Mouse (Mus musculus): Measurements from ENCODE around the gene Cdcp1.
A peak's percentile ranks its signal among the peaks of the same experiment; 100 is the strongest.

Gene Cdcp1

DNA sequence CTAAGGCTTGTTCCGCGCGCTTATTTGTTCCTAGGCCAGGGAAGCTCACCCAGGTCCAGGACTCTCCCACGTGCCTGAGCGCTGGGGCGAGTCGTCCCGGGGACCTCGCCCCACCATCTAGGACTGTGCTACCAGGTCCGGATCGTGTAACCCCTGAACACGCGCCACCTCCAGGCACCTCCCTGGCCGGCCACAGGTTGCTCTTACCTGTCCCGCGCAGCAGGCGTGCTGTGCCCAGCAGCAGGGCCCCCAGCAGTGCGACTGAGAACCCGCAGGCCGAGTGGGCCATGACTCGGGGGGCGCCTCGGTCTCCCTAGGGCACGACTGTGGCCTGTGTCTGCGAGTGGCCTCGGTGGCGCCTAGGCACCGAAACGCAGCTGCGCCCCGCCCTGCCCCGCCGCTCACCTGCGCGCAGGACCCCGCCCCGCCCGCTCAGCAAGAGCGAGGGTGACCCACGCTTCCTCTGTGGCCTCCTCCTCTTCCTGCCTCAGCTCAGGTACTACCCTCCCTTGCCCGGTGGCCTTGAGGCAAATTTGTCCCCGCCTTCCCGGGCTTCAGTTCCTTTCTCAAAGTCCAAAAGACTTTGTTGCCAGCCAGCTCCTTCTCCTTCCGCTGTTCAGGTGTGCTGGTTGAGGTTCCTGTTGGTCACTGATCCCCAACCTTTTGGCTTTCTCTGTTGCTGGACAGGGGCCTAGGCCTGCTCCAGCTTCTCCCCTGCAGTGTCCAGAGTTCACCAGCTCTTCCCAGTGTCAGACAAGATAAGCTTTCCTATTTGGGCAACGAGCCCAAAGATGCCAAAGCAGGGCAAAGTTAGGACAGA lies at the start of gene Cdcp1:
Gene Cdcp1, minus strand, starts transcription at position 418 of the 820 bp plus-strand sequence.
- DNase-seq: peak; percentile 6 to 16

DNA sequence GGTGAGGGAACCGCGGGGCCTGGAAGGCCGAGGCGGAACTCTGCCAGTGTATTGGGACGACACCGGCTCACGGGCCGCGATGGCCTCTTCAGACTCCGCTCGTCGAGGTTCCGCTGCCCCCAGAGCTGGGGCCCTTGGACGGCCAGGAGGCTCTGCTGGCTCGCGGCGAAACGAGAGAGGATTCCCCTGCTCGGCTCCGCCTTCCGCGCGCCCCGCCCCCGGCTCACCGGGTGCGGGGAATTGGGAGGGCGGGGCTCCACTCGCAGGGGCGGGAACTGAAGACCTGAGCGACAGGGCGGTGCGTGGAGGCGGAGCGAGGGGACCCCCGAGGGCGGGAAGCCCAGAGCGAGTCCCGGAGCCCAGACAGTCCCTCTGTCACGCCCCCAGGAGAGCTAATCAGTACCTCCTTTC lies 44.8 kb upstream of the Cdcp1 start, which contains the start of gene Tmem158:
Gene Tmem158, minus strand, starts transcription at position 154 of the 411 bp plus-strand sequence.
- peak; percentile 89 to 91 for DNase-seq

GRCm38 (mm10) chr9:123259896-123260610 lies 44.2 kb upstream of the Cdcp1 start:
- DNase-seq: peak; percentile 46 to 58

DNA sequence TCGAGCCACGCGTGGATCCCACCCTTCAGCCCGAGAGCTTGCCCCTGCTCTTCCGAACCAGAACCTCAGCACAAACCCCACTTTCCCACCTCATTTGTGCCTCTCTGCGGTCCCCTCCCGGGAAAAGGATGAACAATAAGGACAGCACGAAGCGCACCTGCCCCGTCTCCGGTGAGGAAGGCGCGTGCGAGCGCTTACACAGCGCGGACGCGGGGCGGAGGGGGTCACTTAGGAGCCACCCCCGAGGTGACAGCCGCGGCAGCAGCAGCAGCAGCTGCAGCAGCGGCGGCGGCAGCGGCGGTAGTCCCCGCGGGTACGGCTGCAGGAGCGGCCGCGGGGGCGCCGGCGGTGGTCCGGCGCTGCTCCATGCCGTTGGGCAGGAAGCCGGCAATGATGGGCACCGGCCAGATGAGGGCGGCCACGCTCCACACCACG lies 43.6 kb upstream of the Cdcp1 start:
- peak; percentile 48 to 58 for DNase-seq

GRCm38 (mm10) chr9:123258796-123259195 lies 43.0 kb upstream of the Cdcp1 start:
- DNase-seq: no peak

DNA sequence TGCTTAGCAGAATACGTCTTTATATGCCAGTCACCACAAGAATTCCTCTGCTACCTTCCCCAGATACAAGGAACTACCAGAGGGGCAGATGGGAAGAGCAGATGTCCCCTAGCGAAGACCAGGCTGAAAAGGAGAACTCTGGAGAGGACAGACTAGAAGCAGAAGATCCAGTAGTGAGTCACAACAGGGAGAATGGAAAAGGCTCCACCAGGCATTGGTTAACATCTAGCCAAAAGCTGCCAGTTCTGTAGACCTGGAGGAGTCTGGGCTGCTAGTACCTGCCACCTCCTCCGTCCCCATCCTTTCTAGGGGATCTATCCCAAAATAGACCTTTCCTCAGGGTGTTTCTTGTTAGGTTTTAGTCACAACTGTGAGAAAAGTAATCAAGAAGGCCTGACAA lies 39.9 kb upstream of the Cdcp1 start:
- no peak for DNase-seq

- DNase-seq: no peak
Observed at GRCm38 (mm10) chr9:123247992-123248391, 32.2 kb upstream of the Cdcp1 start.

DNA sequence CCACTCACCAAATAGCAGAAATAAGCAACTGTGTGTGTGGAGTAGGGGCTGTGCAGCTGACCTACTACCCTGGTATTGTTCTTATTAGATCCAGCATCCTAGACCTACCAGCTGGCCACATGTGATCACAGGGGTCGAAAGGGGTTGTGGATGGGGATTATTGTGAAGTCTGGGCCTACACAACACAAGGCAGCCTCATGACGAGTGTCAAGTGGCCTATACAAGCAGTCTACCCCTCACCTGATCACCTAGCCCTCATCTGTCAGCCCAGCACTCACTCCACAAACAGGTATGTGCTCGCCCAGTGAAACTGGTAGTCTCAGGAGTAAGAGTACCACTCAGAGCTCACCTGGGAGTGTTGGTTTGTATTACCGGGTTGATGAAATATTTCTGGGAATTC lies 29.3 kb upstream of the Cdcp1 start:
- no peak for DNase-seq

DNA sequence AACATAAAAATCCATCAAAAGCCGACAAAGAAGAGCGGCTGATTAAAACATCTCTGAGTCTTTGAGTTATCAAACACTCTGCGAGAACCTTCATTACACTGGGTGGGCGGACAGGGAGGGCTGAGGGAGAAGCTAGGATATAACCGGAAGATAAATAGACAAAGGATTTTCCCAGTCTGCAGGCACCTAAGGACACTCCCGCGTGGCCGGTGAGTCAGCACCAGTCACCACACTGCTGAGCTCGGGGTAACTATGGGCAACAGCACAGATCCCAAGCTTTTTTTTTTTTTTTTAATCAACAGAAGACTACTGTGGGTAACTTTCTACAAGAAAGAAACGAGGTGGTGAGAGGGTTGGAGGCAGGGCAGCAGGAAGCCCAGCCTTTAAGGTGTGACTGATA lies 28.1 kb upstream of the Cdcp1 start:
- DNase-seq: no peak

- no peak for DNase-seq
Observed at GRCm38 (mm10) chr9:123241191-123241590, 25.4 kb upstream of the Cdcp1 start.

GRCm38 (mm10) chr9:123240751-123241150 lies 24.9 kb upstream of the Cdcp1 start:
- no peak for DNase-seq

GRCm38 (mm10) chr9:123240271-123240670 lies 24.4 kb upstream of the Cdcp1 start:
- no peak for DNase-seq

DNA sequence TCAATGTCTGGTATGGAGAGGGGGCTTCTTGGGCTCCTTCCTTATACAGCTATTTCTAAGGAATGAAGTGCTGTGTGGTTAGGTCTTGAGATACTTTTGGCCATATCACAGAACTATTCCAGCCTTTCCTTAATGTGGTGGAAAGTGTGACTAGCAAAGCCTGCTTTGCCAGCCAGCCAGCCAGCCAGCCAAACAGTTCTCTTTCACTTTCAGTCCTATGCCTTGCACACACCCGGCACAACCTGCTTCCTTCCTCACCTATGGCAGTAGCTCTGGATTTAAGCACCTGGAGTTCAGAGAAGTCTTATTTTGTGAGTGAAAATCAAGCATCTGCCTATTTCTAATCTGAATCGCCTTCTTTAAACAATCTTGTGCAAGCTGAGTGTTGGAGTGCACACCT lies 23.8 kb upstream of the Cdcp1 start:
- DNase-seq: no peak

GRCm38 (mm10) chr9:123238256-123239045 lies 22.6 kb upstream of the Cdcp1 start:
- no peak for DNase-seq

DNA sequence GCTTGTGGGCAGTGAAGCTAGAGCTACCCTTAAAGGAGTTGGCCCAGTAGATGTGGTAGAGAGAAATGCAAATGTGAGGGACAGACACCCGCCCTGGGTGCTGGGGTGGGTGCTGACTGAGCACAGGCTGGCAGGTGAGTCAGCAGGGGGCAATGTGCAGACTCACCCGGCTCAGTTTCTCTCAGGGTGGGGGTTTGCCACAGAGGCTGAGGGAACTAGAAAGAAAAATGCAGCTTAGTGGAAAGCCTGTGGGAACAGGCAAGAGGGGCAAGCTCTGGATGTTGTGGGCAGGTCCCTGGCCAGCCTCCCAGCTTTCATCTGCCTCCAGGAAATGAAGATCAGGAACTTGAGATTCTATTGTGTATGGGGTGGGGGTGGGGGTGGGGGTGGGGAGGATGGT lies 21.9 kb upstream of the Cdcp1 start:
- peak; percentile 6 to 14 for DNase-seq

GRCm38 (mm10) chr9:123235621-123236020 lies 19.8 kb upstream of the Cdcp1 start:
- no peak for DNase-seq

GRCm38 (mm10) chr9:123229826-123230225 lies 14.0 kb upstream of the Cdcp1 start:
- DNase-seq: no peak

DNA sequence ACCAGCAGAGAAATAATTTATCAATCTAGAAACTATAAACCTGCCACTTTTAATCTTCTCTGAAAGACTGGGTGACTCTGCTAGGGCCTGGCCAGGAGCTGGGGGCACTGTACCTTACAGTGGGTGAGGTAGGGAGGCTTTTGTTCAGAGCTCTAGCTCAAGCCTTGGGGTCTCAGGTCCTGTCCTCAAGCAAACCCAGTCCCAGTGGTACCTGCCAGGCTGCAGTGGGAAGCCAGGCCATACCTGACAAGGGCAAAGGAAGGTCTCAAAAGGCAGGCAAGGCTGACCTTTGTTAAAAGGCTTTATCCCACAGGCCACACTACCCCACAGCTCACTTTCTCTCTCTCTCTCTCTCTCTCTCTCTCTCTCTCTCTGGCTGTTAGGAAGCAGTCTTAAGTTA lies 12.8 kb upstream of the Cdcp1 start:
- no peak for DNase-seq

DNA sequence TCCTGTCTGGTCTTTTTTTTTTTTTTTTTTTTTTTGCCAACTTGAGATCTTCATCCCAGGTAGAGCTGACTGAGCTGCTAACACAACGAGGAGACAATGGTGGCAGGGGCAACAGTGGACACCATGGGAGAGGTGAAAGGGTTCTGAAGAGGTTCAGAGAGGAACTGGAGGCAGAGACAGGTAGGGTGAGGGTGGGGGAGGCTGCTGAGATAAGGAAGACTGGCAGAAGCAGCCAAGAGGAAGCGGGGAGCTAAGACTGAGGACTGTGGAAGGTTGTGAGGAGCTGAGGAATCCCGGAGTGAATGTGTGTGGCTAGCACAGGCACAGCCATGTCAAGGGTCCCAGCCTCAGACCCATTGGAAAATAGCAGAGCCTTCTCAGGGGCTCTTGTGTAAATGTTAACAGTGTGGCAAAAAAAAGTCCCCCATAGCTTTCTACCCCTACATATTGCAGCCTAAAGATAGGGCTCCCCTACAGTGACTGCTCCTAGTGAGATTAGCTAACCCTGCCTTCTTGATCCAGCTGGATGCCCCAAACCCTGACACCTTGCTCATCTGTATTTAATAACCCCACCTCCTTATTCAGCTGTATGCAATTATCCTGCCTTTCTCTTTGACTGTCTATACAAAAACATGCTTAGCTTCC lies 11.4 kb upstream of the Cdcp1 start:
- DNase-seq: no peak

DNA sequence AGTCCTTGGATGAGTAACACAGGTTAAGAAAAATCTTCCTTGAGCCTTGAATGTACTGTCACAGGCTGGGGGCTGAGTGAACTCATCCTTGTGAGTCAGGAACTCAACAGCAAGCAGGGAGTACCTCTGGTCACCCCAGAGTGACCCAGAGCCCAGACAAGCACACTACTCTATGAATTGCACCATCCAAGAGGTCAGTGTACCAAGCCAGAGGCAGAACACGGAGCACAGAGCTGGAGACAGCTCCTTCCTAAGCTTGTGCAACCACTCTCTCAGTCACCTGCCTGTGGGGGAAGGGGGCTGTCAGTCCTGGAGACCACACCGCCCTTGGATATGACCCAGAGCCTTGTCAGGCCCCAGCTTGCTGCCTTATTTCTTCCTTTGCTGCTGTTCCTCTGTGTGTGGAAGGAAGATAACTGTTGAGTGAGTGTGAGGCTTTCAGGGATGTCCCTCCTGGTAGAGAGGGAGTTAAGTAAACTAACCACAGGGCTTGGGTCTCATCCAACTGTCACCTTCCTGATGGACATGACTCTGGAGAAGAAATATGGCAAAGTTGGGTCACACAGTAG lies 9.1 kb upstream of the Cdcp1 start:
- DNase-seq: no peak

- DNase-seq: no peak
Observed at GRCm38 (mm10) chr9:123219826-123220225, 4.0 kb upstream of the Cdcp1 start.

DNA sequence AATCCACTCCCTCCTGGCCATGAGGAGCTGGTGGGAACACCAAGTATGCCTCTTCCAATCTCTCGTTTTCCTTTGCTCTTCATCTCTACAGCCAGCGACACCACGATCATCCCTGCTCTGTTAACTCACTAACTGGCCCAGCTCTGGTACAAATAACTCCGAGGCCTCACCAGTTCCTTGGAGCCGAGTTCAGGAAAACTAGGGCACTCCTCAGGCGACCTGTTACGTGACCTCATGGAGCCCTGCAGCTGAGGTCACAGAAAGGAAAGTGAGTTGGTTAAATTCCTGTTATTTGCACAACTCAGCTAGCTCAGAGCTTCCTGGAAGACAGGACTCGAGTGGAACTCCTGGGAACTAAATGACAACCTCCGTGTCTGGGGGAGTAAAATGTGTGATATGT lies 2.5 kb downstream of the Cdcp1 start:
- no peak for DNase-seq
